Mouse (Mus musculus) stomach, postnatal 0 days (tissue): ENCODE measurements around the gene Rassf6.

Source experiments
- CTCF ChIP-seq: IDR thresholded peaks from 2 replicates; pipeline ENCODE4 v1.5.1; 2016; ENCODE audit warnings: antibody characterized with exemption, low read depth, mild to moderate bottlenecking, moderate library complexity
- EP300 ChIP-seq: optimal IDR thresholded peaks from 2 replicates; pipeline ENCODE3; 2016; ENCODE audit warnings: antibody characterized with exemption

DNA sequence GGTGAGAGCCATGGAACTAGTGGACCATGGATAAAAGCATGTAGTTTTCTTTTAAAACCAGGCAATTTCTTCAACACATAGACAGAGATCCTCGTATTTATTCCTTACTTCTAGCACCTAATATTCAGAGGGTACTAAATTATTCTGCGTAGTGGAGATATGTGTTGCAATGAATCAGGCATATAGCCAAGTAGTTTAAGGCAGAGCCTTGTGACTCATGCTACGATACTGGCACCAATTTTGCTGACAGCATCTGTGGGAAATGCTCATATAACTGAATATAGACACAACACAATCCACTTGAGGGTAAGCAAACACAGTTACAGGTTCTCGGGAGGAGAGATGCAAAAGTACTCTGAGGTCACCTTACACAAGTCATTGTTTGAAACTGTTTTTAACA lies 41.4 kb upstream of the Rassf6 start:
- TF ChIP-seq EP300, result no peak
- TF ChIP-seq CTCF, result no peak
